Mouse (Mus musculus): ENCODE measurements at regions not wholly inside any gene's neighbourhood (a gene's known extent, or its start where the extent isn't known, plus 50 kb on each side); places are given as distances from the start of the nearest gene placed in this dataset.

- H3K27me3 ChIP-seq (ENCODE audit: control insufficient read depth, insufficient read depth, low read length), result no peaks in the 10 kb centered on the region
- no peaks in the 10 kb centered on the region for H3K36me3 ChIP-seq (ENCODE audit: control insufficient read depth, insufficient read depth, low read length)
- no peaks in the 10 kb centered on the region for H3K9me3 ChIP-seq (ENCODE audit: control insufficient read depth, low read depth, low read length)
- WGBS, result 69% methylated on average over 2 of the region's 2 CpGs
- H3K4me3 ChIP-seq (ENCODE audit: low read depth, low read length), result no peak overlapping the region
- H3K27ac ChIP-seq (ENCODE audit: low read length), result no peak overlapping the region
- ATAC-seq (ENCODE audit: insufficient number of reproducible peaks, insufficient read depth, low FRiP score, low read depth), result no peak
- no peak overlapping the region for H3K4me2 ChIP-seq (replicated peaks; ENCODE audit: low read depth, low read length)
- H3K4me1 ChIP-seq (ENCODE audit: control insufficient read depth, insufficient read depth, low read length), result no peaks in the 10 kb centered on the region
- H3K9ac ChIP-seq (replicated peaks; ENCODE audit: low read depth, low read length), result no peak overlapping the region
Observed at GRCm38 (mm10) chr13:82265736-82266135, 482.9 kb downstream of the Cetn3 start.

GRCm38 (mm10) chr13:82274733-82275132 is 491.9 kb downstream of the Cetn3 start:
- ATAC-seq (ENCODE audit: insufficient number of reproducible peaks, insufficient read depth, low FRiP score, low read depth), result peak; percentile 56; the same call in 1 of the 2 replicates
- Histone ChIP-seq H3K9ac (replicated peaks; ENCODE audit: low read depth, low read length) (no peak overlapping the region), H3K4me3 (ENCODE audit: low read depth, low read length) (no peak overlapping the region), H3K27me3 (ENCODE audit: control insufficient read depth, insufficient read depth, low read length) (no peaks in the 10 kb centered on the region), H3K36me3 (ENCODE audit: control insufficient read depth, insufficient read depth, low read length) (no peaks in the 10 kb centered on the region), H3K4me1 (ENCODE audit: control insufficient read depth, insufficient read depth, low read length) (no peaks in the 10 kb centered on the region), H3K9me3 (ENCODE audit: control insufficient read depth, low read depth, low read length) (no peaks in the 10 kb centered on the region), H3K27ac (ENCODE audit: low read length) (no peak overlapping the region), H3K4me2 (replicated peaks; ENCODE audit: low read depth, low read length) (no peak overlapping the region)
- WGBS, result 59% methylated on average over 3 of the region's 3 CpGs

GRCm38 (mm10) chr13:82276001-82276400 is 493.1 kb downstream of the Cetn3 start:
- Histone ChIP-seq H3K9me3 (ENCODE audit: control insufficient read depth, low read depth, low read length) (no peaks in the 10 kb centered on the region), H3K9ac (replicated peaks; ENCODE audit: low read depth, low read length) (no peak overlapping the region), H3K27ac (ENCODE audit: low read length) (no peak overlapping the region), H3K4me1 (ENCODE audit: control insufficient read depth, insufficient read depth, low read length) (no peaks in the 10 kb centered on the region), H3K27me3 (ENCODE audit: control insufficient read depth, insufficient read depth, low read length) (no peaks in the 10 kb centered on the region), H3K36me3 (ENCODE audit: control insufficient read depth, insufficient read depth, low read length) (no peaks in the 10 kb centered on the region), H3K4me3 (ENCODE audit: low read depth, low read length) (no peak overlapping the region), H3K4me2 (replicated peaks; ENCODE audit: low read depth, low read length) (no peak overlapping the region)
- 85% methylated on average over 3 of the region's 3 CpGs for WGBS
- ATAC-seq (ENCODE audit: insufficient number of reproducible peaks, insufficient read depth, low FRiP score, low read depth), result no peak

GRCm38 (mm10) chr13:82280744-82281143 is 497.9 kb downstream of the Cetn3 start:
- Histone ChIP-seq H3K27ac (ENCODE audit: low read length) (no peak overlapping the region), H3K4me1 (ENCODE audit: control insufficient read depth, insufficient read depth, low read length) (no peaks in the 10 kb centered on the region), H3K36me3 (ENCODE audit: control insufficient read depth, insufficient read depth, low read length) (no peaks in the 10 kb centered on the region), H3K9me3 (ENCODE audit: control insufficient read depth, low read depth, low read length) (no peaks in the 10 kb centered on the region), H3K4me2 (replicated peaks; ENCODE audit: low read depth, low read length) (no peak overlapping the region), H3K27me3 (ENCODE audit: control insufficient read depth, insufficient read depth, low read length) (no peaks in the 10 kb centered on the region), H3K9ac (replicated peaks; ENCODE audit: low read depth, low read length) (no peak overlapping the region), H3K4me3 (ENCODE audit: low read depth, low read length) (no peak overlapping the region)
- no peak for ATAC-seq (ENCODE audit: insufficient number of reproducible peaks, insufficient read depth, low FRiP score, low read depth)
- WGBS, result 45% methylated on average over 4 of the region's 4 CpGs

- ATAC-seq (ENCODE audit: insufficient number of reproducible peaks, insufficient read depth, low FRiP score, low read depth), result no peak
- no peak overlapping the region for H3K9ac ChIP-seq (replicated peaks; ENCODE audit: low read depth, low read length)
- 47% methylated on average over 3 of the region's 3 CpGs for WGBS
Observed at GRCm38 (mm10) chr13:82295834-82296233, 513.0 kb downstream of the Cetn3 start.

GRCm38 (mm10) chr13:82304227-82304626 is 521.4 kb downstream of the Cetn3 start:
- H3K4me1 ChIP-seq (ENCODE audit: control insufficient read depth, insufficient read depth, low read length), result no peaks in the 10 kb centered on the region
- no peaks in the 10 kb centered on the region for H3K36me3 ChIP-seq (ENCODE audit: control insufficient read depth, insufficient read depth, low read length)
- H3K9ac ChIP-seq (replicated peaks; ENCODE audit: low read depth, low read length), result no peak overlapping the region
- no peak overlapping the region for H3K4me3 ChIP-seq (ENCODE audit: low read depth, low read length)
- no peak overlapping the region for H3K4me2 ChIP-seq (replicated peaks; ENCODE audit: low read depth, low read length)
- no peak for ATAC-seq (ENCODE audit: insufficient number of reproducible peaks, insufficient read depth, low FRiP score, low read depth)
- H3K27me3 ChIP-seq (ENCODE audit: control insufficient read depth, insufficient read depth, low read length), result no peaks in the 10 kb centered on the region
- 60% methylated on average over 2 of the region's 2 CpGs for WGBS
- no peaks in the 10 kb centered on the region for H3K9me3 ChIP-seq (ENCODE audit: control insufficient read depth, low read depth, low read length)
- no peak overlapping the region for H3K27ac ChIP-seq (ENCODE audit: low read length)

More at GRCm38 (mm10) chr13:82295834-82296233, 513.0 kb downstream of the Cetn3 start:
- H3K27ac ChIP-seq (ENCODE audit: low read length), result no peak overlapping the region
- no peaks in the 10 kb centered on the region for H3K36me3 ChIP-seq (ENCODE audit: control insufficient read depth, insufficient read depth, low read length)
- no peak overlapping the region for H3K4me3 ChIP-seq (ENCODE audit: low read depth, low read length)
- H3K4me1 ChIP-seq (ENCODE audit: control insufficient read depth, insufficient read depth, low read length), result no peaks in the 10 kb centered on the region
- no peak overlapping the region for H3K4me2 ChIP-seq (replicated peaks; ENCODE audit: low read depth, low read length)
- no peaks in the 10 kb centered on the region for H3K9me3 ChIP-seq (ENCODE audit: control insufficient read depth, low read depth, low read length)
- no peaks in the 10 kb centered on the region for H3K27me3 ChIP-seq (ENCODE audit: control insufficient read depth, insufficient read depth, low read length)

GRCm38 (mm10) chr13:82305076-82305475 is 522.2 kb downstream of the Cetn3 start:
- Histone ChIP-seq H3K36me3 (ENCODE audit: control insufficient read depth, insufficient read depth, low read length) (no peaks in the 10 kb centered on the region), H3K4me3 (ENCODE audit: low read depth, low read length) (no peak overlapping the region), H3K4me2 (replicated peaks; ENCODE audit: low read depth, low read length) (no peak overlapping the region), H3K9ac (replicated peaks; ENCODE audit: low read depth, low read length) (no peak overlapping the region), H3K27me3 (ENCODE audit: control insufficient read depth, insufficient read depth, low read length) (no peaks in the 10 kb centered on the region), H3K4me1 (ENCODE audit: control insufficient read depth, insufficient read depth, low read length) (no peaks in the 10 kb centered on the region), H3K9me3 (ENCODE audit: control insufficient read depth, low read depth, low read length) (no peaks in the 10 kb centered on the region), H3K27ac (ENCODE audit: low read length) (no peak overlapping the region)
- no peak for ATAC-seq (ENCODE audit: insufficient number of reproducible peaks, insufficient read depth, low FRiP score, low read depth)
- WGBS, result 39% methylated on average over 6 of the region's 6 CpGs

GRCm38 (mm10) chr13:82308336-82308735 is 525.5 kb downstream of the Cetn3 start:
- H3K9me3 ChIP-seq (ENCODE audit: control insufficient read depth, low read depth, low read length), result no peaks in the 10 kb centered on the region
- H3K4me2 ChIP-seq (replicated peaks; ENCODE audit: low read depth, low read length), result no peak overlapping the region
- H3K9ac ChIP-seq (replicated peaks; ENCODE audit: low read depth, low read length), result no peak overlapping the region
- H3K4me3 ChIP-seq (ENCODE audit: low read depth, low read length), result no peak overlapping the region
- no peaks in the 10 kb centered on the region for H3K36me3 ChIP-seq (ENCODE audit: control insufficient read depth, insufficient read depth, low read length)
- ATAC-seq (ENCODE audit: insufficient number of reproducible peaks, insufficient read depth, low FRiP score, low read depth), result no peak
- no peaks in the 10 kb centered on the region for H3K27me3 ChIP-seq (ENCODE audit: control insufficient read depth, insufficient read depth, low read length)
- no peak overlapping the region for H3K27ac ChIP-seq (ENCODE audit: low read length)
- WGBS, result 87% methylated on average over 8 of the region's 8 CpGs
- H3K4me1 ChIP-seq (ENCODE audit: control insufficient read depth, insufficient read depth, low read length), result no peaks in the 10 kb centered on the region

- 63% methylated on average over 5 of the region's 5 CpGs for WGBS
- H3K4me1 ChIP-seq (ENCODE audit: control insufficient read depth, insufficient read depth, low read length), result no peaks in the 10 kb centered on the region
- no peaks in the 10 kb centered on the region for H3K9me3 ChIP-seq (ENCODE audit: control insufficient read depth, low read depth, low read length)
- no peaks in the 10 kb centered on the region for H3K27me3 ChIP-seq (ENCODE audit: control insufficient read depth, insufficient read depth, low read length)
- no peak overlapping the region for H3K9ac ChIP-seq (replicated peaks; ENCODE audit: low read depth, low read length)
- no peak overlapping the region for H3K4me2 ChIP-seq (replicated peaks; ENCODE audit: low read depth, low read length)
- H3K27ac ChIP-seq (ENCODE audit: low read length), result no peak overlapping the region
- H3K36me3 ChIP-seq (ENCODE audit: control insufficient read depth, insufficient read depth, low read length), result no peaks in the 10 kb centered on the region
- no peak overlapping the region for H3K4me3 ChIP-seq (ENCODE audit: low read depth, low read length)
- ATAC-seq (ENCODE audit: insufficient number of reproducible peaks, insufficient read depth, low FRiP score, low read depth), result no peak
Observed at GRCm38 (mm10) chr13:82316573-82317202, 533.8 kb downstream of the Cetn3 start.
